Mouse (Mus musculus): Measurements from ENCODE around the gene Krr1. TPM values are rescaled to one million over a fixed set of nuclear protein-coding genes. Genes with fewer than 3 reads are reported as not detected.
A peak's percentile ranks its signal among the peaks of the same experiment; 100 is the strongest.

Gene Krr1
- 10 to 100 TPM; 40.2 to 40.6 TPM for total RNA-seq (2021)

GRCm38 (mm10) chr10:111972542-111973361, at the start of gene Krr1:
Gene Krr1, plus strand, starts transcription at chr10:111972664.
- peak; percentile 87 to 89 for DNase-seq

- no peak for DNase-seq
These were observed 48.8 kb upstream of the Krr1 start for GRCm38 (mm10) chr10:111923503-111924135.

GRCm38 (mm10) chr10:111924141-111924540, 48.3 kb upstream of the Krr1 start:
- DNase-seq = no peak

- no peak for DNase-seq
These were observed 47.6 kb upstream of the Krr1 start for GRCm38 (mm10) chr10:111924716-111925488.

GRCm38 (mm10) chr10:111925489-111925860, 47.0 kb upstream of the Krr1 start:
- peak; percentile 79 to 88 for DNase-seq

- DNase-seq = no peak
These were observed 39.7 kb upstream of the Krr1 start for GRCm38 (mm10) chr10:111932621-111933345.

- no peak for DNase-seq
These were observed 37.3 kb upstream of the Krr1 start for GRCm38 (mm10) chr10:111935207-111935606.

- no peak for DNase-seq
These were observed 36.4 kb upstream of the Krr1 start for GRCm38 (mm10) chr10:111936021-111936420.

- DNase-seq = no peak
These were observed 35.8 kb upstream of the Krr1 start for GRCm38 (mm10) chr10:111936491-111937145.

GRCm38 (mm10) chr10:111937146-111937534, 35.3 kb upstream of the Krr1 start:
- DNase-seq = no peak

GRCm38 (mm10) chr10:111943026-111943425, 29.4 kb upstream of the Krr1 start:
- no peak for DNase-seq

- DNase-seq = no peak
These were observed 26.9 kb upstream of the Krr1 start for GRCm38 (mm10) chr10:111945563-111945962.

GRCm38 (mm10) chr10:111948041-111948440, 24.4 kb upstream of the Krr1 start:
- DNase-seq = no peak

GRCm38 (mm10) chr10:111949008-111949407, 23.5 kb upstream of the Krr1 start:
- DNase-seq = no peak

GRCm38 (mm10) chr10:111955836-111956235, 16.6 kb upstream of the Krr1 start:
- DNase-seq = no peak

GRCm38 (mm10) chr10:111957271-111958045, 15.0 kb upstream of the Krr1 start:
- DNase-seq = peak; percentile 20 to 59

GRCm38 (mm10) chr10:111958046-111958421, 14.4 kb upstream of the Krr1 start:
- no peak for DNase-seq

GRCm38 (mm10) chr10:111959353-111959752, 13.1 kb upstream of the Krr1 start:
- no peak for DNase-seq

- no peak for DNase-seq
These were observed 12.0 kb upstream of the Krr1 start for GRCm38 (mm10) chr10:111960459-111960858.

GRCm38 (mm10) chr10:111966394-111966793, 6.1 kb upstream of the Krr1 start:
- no peak for DNase-seq

GRCm38 (mm10) chr10:111971929-111972328, 535 bp upstream of the Krr1 start:
- DNase-seq = no peak

All from layer of hippocampus, postnatal 36 days (tissue).